Mouse (Mus musculus) embryo, embryonic 11 days (tissue): ENCODE data around the gene Rab10.
A peak's percentile ranks its signal among the peaks of the same experiment; 100 is the strongest.

Experiments used
- DNase-seq: peaks from one replicate; pipeline ENCODE4 v3.0.0-alpha.2; 2015

The Rab10 gene

GRCm38 (mm10) chr12:3291038-3291437 lies 18.7 kb downstream of the Rab10 start:
- DNase-seq = no peak

- no peak for DNase-seq
Observed at GRCm38 (mm10) chr12:3288440-3288839, 21.3 kb downstream of the Rab10 start.

- DNase-seq = no peak
Observed at GRCm38 (mm10) chr12:3285919-3286318, 23.9 kb downstream of the Rab10 start.

GRCm38 (mm10) chr12:3285377-3285776 lies 24.4 kb downstream of the Rab10 start:
- no peak for DNase-seq

- no peak for DNase-seq
Observed at GRCm38 (mm10) chr12:3284463-3284862, 25.3 kb downstream of the Rab10 start.

GRCm38 (mm10) chr12:3283829-3284440 lies 25.8 kb downstream of the Rab10 start:
- DNase-seq = no peak

GRCm38 (mm10) chr12:3282954-3283353 lies 26.8 kb downstream of the Rab10 start:
- DNase-seq = no peak

GRCm38 (mm10) chr12:3282520-3282919 lies 27.2 kb downstream of the Rab10 start:
- no peak for DNase-seq

- DNase-seq = no peak
Observed at GRCm38 (mm10) chr12:3278880-3279339, 30.9 kb downstream of the Rab10 start.

- DNase-seq = no peak
Observed at GRCm38 (mm10) chr12:3270818-3271217, 39.0 kb downstream of the Rab10 start.

- DNase-seq = no peak
Observed at GRCm38 (mm10) chr12:3267397-3267796, 42.4 kb downstream of the Rab10 start.

- no peak for DNase-seq
Observed at GRCm38 (mm10) chr12:3265188-3265587, 44.6 kb downstream of the Rab10 start.

- no peak for DNase-seq
Observed at GRCm38 (mm10) chr12:3264449-3264848, 45.3 kb downstream of the Rab10 start.

- DNase-seq = no peak
Observed at GRCm38 (mm10) chr12:3261596-3261995, 48.2 kb downstream of the Rab10 start.

GRCm38 (mm10) chr12:3255966-3256365 lies 53.8 kb downstream of the Rab10 start:
- DNase-seq = no peak

GRCm38 (mm10) chr12:3255435-3255834 lies 54.3 kb downstream of the Rab10 start:
- DNase-seq = no peak

GRCm38 (mm10) chr12:3253591-3253990 lies 56.2 kb downstream of the Rab10 start:
- DNase-seq = no peak

- DNase-seq = no peak
Observed at GRCm38 (mm10) chr12:3246091-3246490, 63.7 kb downstream of the Rab10 start.

- no peak for DNase-seq
Observed at GRCm38 (mm10) chr12:3239544-3239943, 70.2 kb downstream of the Rab10 start.

- DNase-seq = peak; percentile 5
Observed at GRCm38 (mm10) chr12:3238361-3239051, 71.3 kb downstream of the Rab10 start.

GRCm38 (mm10) chr12:3237799-3238198 lies 72.0 kb downstream of the Rab10 start:
- no peak for DNase-seq

GRCm38 (mm10) chr12:3236831-3237681 lies 72.7 kb downstream of the Rab10 start:
- DNase-seq = no peak

GRCm38 (mm10) chr12:3236163-3236641 lies 73.6 kb downstream of the Rab10 start:
- peak; percentile 17 for DNase-seq
